Mouse (Mus musculus): ENCODE measurements around the gene Plekhg5. TPM values are rescaled to one million over a fixed set of nuclear protein-coding genes. Genes with fewer than 3 reads are reported as not detected.

Gene Plekhg5
- polyA plus RNA-seq, 1 experiment: 22.2 TPM

DNA sequence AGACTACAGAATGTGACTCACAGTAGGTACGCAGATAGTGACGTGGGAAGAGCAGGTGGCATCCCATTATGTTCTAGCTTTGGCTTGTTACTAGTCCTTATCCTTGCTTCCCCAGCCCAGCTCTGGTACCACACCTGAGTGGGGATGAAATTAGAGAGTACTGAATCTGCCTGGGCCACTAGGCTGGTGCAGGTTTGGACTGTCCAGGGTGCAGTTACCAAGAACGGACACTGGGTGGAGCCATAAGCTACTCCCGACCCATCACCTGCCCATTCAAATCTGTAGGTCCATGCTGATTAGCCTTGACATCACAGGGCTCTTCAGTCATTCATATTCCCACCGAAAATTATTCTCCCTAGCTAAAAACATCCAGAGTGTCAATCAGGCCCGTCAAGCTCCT lies 68.1 kb downstream of the Plekhg5 start:
- Histone ChIP-seq H3K27me3 (replicated peaks; ENCODE audit: control insufficient read depth, insufficient read depth, low read length) (no peaks in the 10 kb centered on the region), H3K4me1 (ENCODE audit: control insufficient read depth, insufficient read depth, low read length) (peaks cover 3% of the 10 kb centered on the region; the same call in 1 of the 2 replicates), H3K36me3 (ENCODE audit: control insufficient read depth, insufficient read depth, low read length) (no peaks in the 10 kb centered on the region), H3K27ac (ENCODE audit: insufficient read depth, low read depth, low read length) (no peak overlapping the region), H3K4me3 (ENCODE audit: insufficient read depth, low read depth, low read length) (no peak overlapping the region)
- TF ChIP-seq POLR2A (IDR thresholded peaks at IDR 0.05; ENCODE audit: low read depth, low read length): no peak
- TF ChIP-seq CTCF (conservative IDR thresholded peaks at IDR 0.05; ENCODE audit: insufficient read depth, insufficient read length, low read depth, low read length): peak; percentile 83
- 28% methylated on average over 6 of the region's 6 CpGs for WGBS
- peak; percentile 72 for DNase-seq

DNA sequence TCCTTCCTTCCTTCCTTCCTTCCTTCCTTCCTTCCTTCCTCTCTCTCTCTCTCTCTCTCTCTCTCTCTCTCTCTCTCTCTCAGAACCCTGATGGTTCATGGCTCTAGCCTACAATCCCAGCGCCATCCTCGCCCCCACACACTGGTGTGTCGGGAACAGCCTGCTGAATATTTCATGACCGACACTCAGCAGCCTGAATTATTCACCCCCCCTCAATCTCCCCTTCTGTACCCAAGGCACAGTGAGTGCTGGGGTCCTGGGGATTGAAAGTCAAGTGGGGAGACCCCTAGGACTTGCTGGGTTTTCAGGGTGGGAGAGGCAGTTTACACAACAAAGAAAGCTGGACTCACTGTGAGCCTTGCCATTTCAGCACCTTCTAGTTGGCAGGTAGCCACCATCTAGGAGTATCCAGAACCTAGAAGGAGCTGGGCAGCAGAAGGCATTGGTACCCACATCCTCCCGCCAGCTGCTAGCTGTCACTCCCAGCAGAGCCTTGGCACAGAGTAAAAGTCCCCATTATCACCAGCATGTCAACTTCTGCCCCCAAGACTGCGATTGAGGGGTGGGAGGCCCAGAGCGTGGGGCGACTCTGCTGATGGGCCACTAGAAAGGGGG lies 69.3 kb downstream of the Plekhg5 start:
- H3K27me3 ChIP-seq (replicated peaks; ENCODE audit: control insufficient read depth, insufficient read depth, low read length): no peaks in the 10 kb centered on the region
- H3K4me1 ChIP-seq (ENCODE audit: control insufficient read depth, insufficient read depth, low read length): peaks cover 6% of the 10 kb centered on the region; the same call in 1 of the 2 replicates
- TF ChIP-seq CTCF (conservative IDR thresholded peaks at IDR 0.05; ENCODE audit: insufficient read depth, insufficient read length, low read depth, low read length) (no peak), POLR2A (IDR thresholded peaks at IDR 0.05; ENCODE audit: low read depth, low read length) (no peak)
- no peak overlapping the region for H3K4me3 ChIP-seq (ENCODE audit: insufficient read depth, low read depth, low read length)
- H3K27ac ChIP-seq (ENCODE audit: insufficient read depth, low read depth, low read length): no peak overlapping the region
- 82% methylated on average over 8 of the region's 8 CpGs for WGBS
- H3K36me3 ChIP-seq (ENCODE audit: control insufficient read depth, insufficient read depth, low read length): no peaks in the 10 kb centered on the region
- DNase-seq: no peak

DNA sequence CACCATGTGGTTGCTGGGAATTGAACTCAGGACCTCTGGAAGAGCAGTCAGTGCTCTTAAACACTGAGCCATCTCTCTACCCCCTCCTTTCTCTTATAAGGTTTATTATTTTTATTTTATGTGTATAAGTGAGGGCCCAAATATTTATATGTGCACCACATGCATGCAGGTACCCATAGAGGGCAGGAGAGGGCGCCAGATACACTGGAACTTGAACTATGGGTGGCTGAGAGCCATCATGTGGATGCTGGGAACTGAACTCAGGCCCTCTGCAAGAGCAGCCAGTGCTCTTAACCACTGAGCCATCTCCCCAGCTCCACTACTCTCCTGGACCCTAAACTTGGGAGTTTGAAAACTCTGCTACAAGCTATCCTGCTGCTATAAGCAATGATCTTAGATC lies 71.3 kb downstream of the Plekhg5 start:
- Histone ChIP-seq H3K4me3 (ENCODE audit: insufficient read depth, low read depth, low read length) (no peak overlapping the region), H3K27ac (ENCODE audit: insufficient read depth, low read depth, low read length) (no peak overlapping the region), H3K36me3 (ENCODE audit: control insufficient read depth, insufficient read depth, low read length) (no peaks in the 10 kb centered on the region), H3K27me3 (replicated peaks; ENCODE audit: control insufficient read depth, insufficient read depth, low read length) (no peaks in the 10 kb centered on the region), H3K4me1 (ENCODE audit: control insufficient read depth, insufficient read depth, low read length) (peaks cover 6% of the 10 kb centered on the region; the same call in 1 of the 2 replicates)
- no peak for TF ChIP-seq POLR2A (IDR thresholded peaks at IDR 0.05; ENCODE audit: low read depth, low read length)
- TF ChIP-seq CTCF (conservative IDR thresholded peaks at IDR 0.05; ENCODE audit: insufficient read depth, insufficient read length, low read depth, low read length): no peak
- 55% methylated on average over 1 of the region's 1 CpGs for WGBS
- DNase-seq: no peak

DNA sequence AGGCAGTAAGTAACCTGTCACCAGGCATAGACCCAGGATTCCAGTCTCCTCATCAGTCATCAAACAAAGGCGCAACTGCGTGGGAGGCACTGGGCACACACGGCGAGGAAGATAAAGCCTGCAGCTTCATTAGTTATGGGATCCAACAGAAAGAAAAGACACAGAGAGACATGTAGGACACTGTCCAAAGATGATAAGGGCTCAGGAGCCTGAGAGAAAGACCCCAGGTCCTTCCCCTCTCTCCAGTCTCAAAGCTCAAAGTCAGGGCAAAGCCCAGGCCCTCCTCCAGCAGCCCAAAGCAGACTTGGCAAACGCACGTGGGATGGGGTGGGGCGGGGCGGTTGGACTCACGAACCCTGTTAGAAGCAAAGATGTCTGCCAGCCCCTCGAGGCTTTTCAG lies 73.2 kb downstream of the Plekhg5 start:
- Histone ChIP-seq H3K27ac (ENCODE audit: insufficient read depth, low read depth, low read length) (no peak overlapping the region), H3K4me3 (ENCODE audit: insufficient read depth, low read depth, low read length) (no peak overlapping the region), H3K4me1 (ENCODE audit: control insufficient read depth, insufficient read depth, low read length) (peaks cover 3% of the 10 kb centered on the region; the same call in 1 of the 2 replicates), H3K27me3 (replicated peaks; ENCODE audit: control insufficient read depth, insufficient read depth, low read length) (no peaks in the 10 kb centered on the region), H3K36me3 (ENCODE audit: control insufficient read depth, insufficient read depth, low read length) (no peaks in the 10 kb centered on the region)
- 45% methylated on average over 10 of the region's 10 CpGs for WGBS
- TF ChIP-seq CTCF (conservative IDR thresholded peaks at IDR 0.05; ENCODE audit: insufficient read depth, insufficient read length, low read depth, low read length) (no peak), POLR2A (IDR thresholded peaks at IDR 0.05; ENCODE audit: low read depth, low read length) (no peak)
- no peak for DNase-seq

DNA sequence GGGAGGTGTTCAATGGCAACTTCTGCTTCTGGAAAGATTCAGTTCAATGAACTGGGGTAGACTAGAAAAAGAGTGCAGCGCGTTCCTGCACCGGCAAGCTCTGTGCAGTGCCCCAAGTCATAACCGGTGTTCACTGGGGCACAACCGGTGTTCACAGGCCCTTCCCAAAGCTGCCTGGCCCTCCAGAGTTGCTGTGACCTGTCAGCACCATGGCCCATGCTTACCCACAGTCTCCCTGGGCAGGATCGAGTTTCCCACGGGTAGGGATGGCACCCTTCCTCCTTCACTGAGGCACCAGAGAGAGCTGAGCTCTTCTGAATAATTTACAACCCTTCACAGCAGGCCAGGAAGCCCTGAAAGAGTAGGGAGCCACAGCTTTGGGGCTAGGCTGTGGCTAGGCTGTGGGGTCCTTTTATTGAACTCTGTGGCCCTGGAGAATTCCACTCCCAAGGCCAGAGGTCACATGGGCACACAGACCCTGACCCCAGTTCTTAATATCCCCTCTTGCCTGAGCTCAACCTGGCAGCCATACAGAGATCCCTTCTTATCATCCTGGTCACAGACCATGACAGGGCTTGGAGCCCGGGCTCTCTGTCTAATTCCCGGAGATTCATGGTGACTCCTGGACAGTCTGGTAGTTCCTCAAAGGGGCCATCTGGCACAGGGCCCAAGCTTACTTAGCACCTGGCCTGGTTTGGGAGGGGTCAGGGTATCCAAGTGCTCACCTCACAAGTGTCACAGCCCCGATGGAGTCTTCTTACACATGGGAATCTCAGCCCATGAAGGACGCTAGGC lies 73.9 kb downstream of the Plekhg5 start:
- no peak for DNase-seq
- WGBS: 30% methylated on average over 11 of the region's 11 CpGs
- H3K27ac ChIP-seq (ENCODE audit: insufficient read depth, low read depth, low read length): no peak overlapping the region
- no peaks in the 10 kb centered on the region for H3K27me3 ChIP-seq (replicated peaks; ENCODE audit: control insufficient read depth, insufficient read depth, low read length)
- H3K4me1 ChIP-seq (ENCODE audit: control insufficient read depth, insufficient read depth, low read length): peaks cover 3% of the 10 kb centered on the region; the same call in 1 of the 2 replicates
- H3K36me3 ChIP-seq (ENCODE audit: control insufficient read depth, insufficient read depth, low read length): no peaks in the 10 kb centered on the region
- no peak overlapping the region for H3K4me3 ChIP-seq (ENCODE audit: insufficient read depth, low read depth, low read length)
- no peak for TF ChIP-seq POLR2A (IDR thresholded peaks at IDR 0.05; ENCODE audit: low read depth, low read length)
- TF ChIP-seq CTCF (conservative IDR thresholded peaks at IDR 0.05; ENCODE audit: insufficient read depth, insufficient read length, low read depth, low read length): no peak

DNA sequence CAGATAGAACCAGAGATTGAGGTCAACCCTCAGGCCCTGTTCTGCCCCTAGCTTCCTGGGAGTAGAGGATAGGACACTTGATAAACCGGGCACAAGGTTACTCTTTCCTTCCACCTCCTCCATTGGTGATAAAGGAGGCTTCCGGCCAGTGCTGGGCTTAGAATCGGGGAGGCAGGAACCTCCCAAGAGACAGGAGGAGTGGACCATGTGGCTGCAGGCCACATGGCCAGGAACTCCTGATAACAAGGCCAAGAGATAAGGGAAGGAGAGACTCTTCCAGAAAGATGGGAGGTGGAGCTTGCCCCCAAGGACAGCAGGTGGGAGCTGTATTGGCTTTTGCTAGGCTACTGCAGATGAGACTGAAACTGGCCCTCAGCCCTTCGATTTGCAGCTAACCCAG lies 78.2 kb downstream of the Plekhg5 start:
- Histone ChIP-seq H3K27me3 (replicated peaks; ENCODE audit: control insufficient read depth, insufficient read depth, low read length) (no peaks in the 10 kb centered on the region), H3K4me1 (ENCODE audit: control insufficient read depth, insufficient read depth, low read length) (peaks cover 7% of the 10 kb centered on the region)

DNA sequence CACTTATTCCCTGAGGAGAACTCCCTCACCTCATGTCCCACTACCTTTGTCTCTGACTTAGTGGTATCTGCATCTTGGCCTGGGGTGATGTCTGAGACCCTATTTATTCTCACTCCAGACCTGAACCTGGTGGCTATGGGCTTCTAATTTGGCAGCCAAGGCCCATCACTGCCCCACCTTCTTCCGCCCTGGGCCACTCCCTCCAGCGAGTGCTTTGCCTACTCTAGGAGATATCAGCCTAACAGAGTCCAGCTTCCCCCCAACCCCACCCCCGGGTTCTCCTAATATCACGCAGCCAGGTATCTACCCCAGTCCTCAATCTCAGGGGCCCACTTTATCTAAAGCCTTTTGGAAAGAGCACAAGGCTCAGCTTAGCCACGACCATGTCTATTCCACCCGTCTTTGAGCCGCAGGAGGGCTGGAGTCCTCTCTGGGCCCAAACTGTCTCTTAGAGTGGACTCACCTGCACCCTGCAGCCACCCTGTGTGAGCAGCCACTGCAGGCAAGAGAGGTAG lies 79.2 kb downstream of the Plekhg5 start:
- peak overlapping the region; percentile 45 for H3K4me3 ChIP-seq (ENCODE audit: insufficient read depth, low read depth, low read length)
- no peaks in the 10 kb centered on the region for H3K27me3 ChIP-seq (replicated peaks; ENCODE audit: control insufficient read depth, insufficient read depth, low read length)
- H3K27ac ChIP-seq (ENCODE audit: insufficient read depth, low read depth, low read length): no peak overlapping the region
- H3K36me3 ChIP-seq (ENCODE audit: control insufficient read depth, insufficient read depth, low read length): no peaks in the 10 kb centered on the region
- WGBS: 60% methylated on average over 7 of the region's 7 CpGs
- peaks cover 5% of the 10 kb centered on the region for H3K4me1 ChIP-seq (ENCODE audit: control insufficient read depth, insufficient read depth, low read length)
- no peak for DNase-seq
- no peak for TF ChIP-seq POLR2A (IDR thresholded peaks at IDR 0.05; ENCODE audit: low read depth, low read length)
- no peak for TF ChIP-seq CTCF (conservative IDR thresholded peaks at IDR 0.05; ENCODE audit: insufficient read depth, insufficient read length, low read depth, low read length)

More for the DNA sequence above, 78.2 kb downstream of the Plekhg5 start:
- DNase-seq: no peak
- WGBS: 80% methylated on average over 4 of the region's 4 CpGs
- Histone ChIP-seq H3K27ac (ENCODE audit: insufficient read depth, low read depth, low read length) (no peak overlapping the region), H3K36me3 (ENCODE audit: control insufficient read depth, insufficient read depth, low read length) (no peaks in the 10 kb centered on the region), H3K4me3 (ENCODE audit: insufficient read depth, low read depth, low read length) (no peak overlapping the region)
- no peak for TF ChIP-seq POLR2A (IDR thresholded peaks at IDR 0.05; ENCODE audit: low read depth, low read length)
- TF ChIP-seq CTCF (conservative IDR thresholded peaks at IDR 0.05; ENCODE audit: insufficient read depth, insufficient read length, low read depth, low read length): no peak

Data from kidney, adult 2 months (tissue).